Mouse (Mus musculus) kidney, embryonic 14.5 days (tissue): ENCODE measurements around the gene Flt3l. TPM values are rescaled to one million over a fixed set of nuclear protein-coding genes. Genes with fewer than 3 reads are reported as not detected.

ENCODE experiments used
- ATAC-seq: fragments of 200-750 bp; cut with Nextera tagmentation; 2 replicates; pipeline ENCODE4 v1.8.0; 2017; ENCODE audit warnings: moderate number of reproducible peaks, mild to moderate bottlenecking, moderate TSS enrichment, moderate library complexity; ENCODE audit not compliant: low FRiP score, low TSS enrichment
- H3K27ac ChIP-seq: fragments of 300-500 bp; sonication (generic); 2 replicates; pipeline ENCODE4 v1.5.1; 2014; ENCODE audit warnings: low read depth, mild to moderate bottlenecking, low read length, moderate library complexity, mixed read lengths
- H3K27me3 ChIP-seq: fragments of 300-500 bp; sonication (generic); 2 replicates; pipeline ENCODE4 v1.6.1; 2014; ENCODE audit warnings: mild to moderate bottlenecking, low read length; ENCODE audit not compliant: control insufficient read depth, insufficient read depth
- H3K36me3 ChIP-seq: fragments of 300-500 bp; sonication (generic); 2 replicates; pipeline ENCODE4 v1.6.1; 2014; ENCODE audit warnings: low read length, mixed read lengths; ENCODE audit not compliant: control insufficient read depth, insufficient read depth
- H3K4me1 ChIP-seq: fragments of 300-500 bp; sonication (generic); 2 replicates; pipeline ENCODE4 v1.6.1; 2014; ENCODE audit warnings: low read length, mixed read lengths; ENCODE audit not compliant: control insufficient read depth, insufficient read depth
- H3K4me2 ChIP-seq: fragments of 300-500 bp; sonication (generic); replicated peaks from 2 replicates; pipeline ENCODE4 v1.6.1; 2014; ENCODE audit warnings: low read depth, mild to moderate bottlenecking, low read length
- H3K4me3 ChIP-seq: fragments of 300-500 bp; sonication (generic); 2 replicates; pipeline ENCODE4 v1.5.1; 2014; ENCODE audit warnings: mild to moderate bottlenecking, low read length
- H3K9ac ChIP-seq: fragments of 300-500 bp; sonication (generic); 2 replicates; pipeline ENCODE4 v1.6.1; 2014; ENCODE audit warnings: low read depth, mild to moderate bottlenecking, low read length, moderate library complexity
- H3K9me3 ChIP-seq: fragments of 300-500 bp; sonication (generic); 2 replicates; pipeline ENCODE4 v1.6.1; 2016; ENCODE audit warnings: low read length; ENCODE audit not compliant: control insufficient read depth
- WGBS: fragments of 180-500 bp; shearing (Covaris S2); extraction: QIAGEN DNeasy Blood & Tissue Kit; methylation state at CpG from one replicate; pipeline ENCODE4 v1.1.7; 2014; 5-methylcytosine and 5-hydroxymethylcytosine counted together
- polyA plus RNA-seq: library from polyadenylated mRNA; unstranded; fragments of >200 nt; fragmentation: Nextera tagmentation; extraction: Ambion mirVana; gene quantifications from 2 replicates; pipeline ENCODE4 v1.2.1, GENCODE M21; 2014

The Flt3l gene
- polyA plus RNA-seq, 1 experiment from 2014 or later, result 1.3 TPM

DNA sequence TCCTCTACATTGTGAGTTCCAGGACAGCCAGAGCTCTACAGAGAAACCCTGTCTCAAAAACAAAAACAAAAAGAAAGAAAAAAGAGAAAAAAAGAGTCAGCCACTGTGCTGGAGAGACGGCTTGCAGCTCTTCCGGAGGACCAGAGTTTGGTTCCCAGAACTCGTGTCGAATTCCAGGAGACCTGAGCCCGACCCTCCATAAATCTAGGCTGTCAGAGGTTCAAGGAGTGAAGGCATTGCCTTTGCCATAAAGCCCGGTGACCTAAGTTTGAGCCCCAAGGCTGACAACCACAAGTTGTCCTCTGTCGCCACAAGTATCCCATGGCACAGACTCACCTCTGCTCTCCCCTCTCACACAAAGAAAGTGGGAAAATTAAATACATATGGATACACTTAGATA, 42.1 kb downstream of the Flt3l start:
- H3K9ac ChIP-seq, result no peak overlapping the region
- no peak overlapping the region for H3K4me2 ChIP-seq
- H3K27me3 ChIP-seq, result no peaks in the 10 kb centered on the region
- H3K9me3 ChIP-seq, result no peaks in the 10 kb centered on the region
- ATAC-seq, result peak; percentile 7; the same call in 1 of the 2 replicates
- WGBS, result 7% methylated on average over 7 of the region's 7 CpGs
- H3K4me3 ChIP-seq, result no peak overlapping the region
- peaks cover 8% of the 10 kb centered on the region; the same call in 1 of the 2 replicates for H3K36me3 ChIP-seq
- H3K27ac ChIP-seq, result peak overlapping the region; percentile 85
- H3K4me1 ChIP-seq, result peaks cover 27% of the 10 kb centered on the region; the same call in 1 of the 2 replicates

DNA sequence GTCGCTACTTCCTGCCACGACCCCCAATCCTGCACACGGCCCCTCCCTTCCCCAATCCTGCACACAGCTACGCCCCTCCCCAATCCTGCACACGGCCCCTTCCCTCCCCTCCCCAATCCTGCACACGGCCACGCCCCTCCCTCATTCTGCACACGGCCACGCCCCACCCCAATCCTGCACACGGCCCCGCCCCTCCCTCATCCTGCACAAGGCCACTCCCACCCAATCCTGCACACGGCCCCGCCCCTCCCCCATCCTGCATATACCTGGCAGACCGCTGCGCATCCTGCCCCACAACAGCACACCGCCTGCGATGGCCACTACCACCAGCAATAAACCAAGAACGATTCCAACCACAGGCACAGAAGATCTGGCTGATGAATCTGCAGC, 42.7 kb downstream of the Flt3l start:
- Histone ChIP-seq H3K4me3 (no peak overlapping the region), H3K27me3 (no peaks in the 10 kb centered on the region), H3K4me2 (0 out of 2 replicates have a peak overlapping the region, but pooled peaks have one; percentile 2), H3K27ac (peak overlapping the region; percentile 85), H3K9me3 (no peaks in the 10 kb centered on the region), H3K36me3 (peaks cover 12% of the 10 kb centered on the region), H3K9ac (no peak overlapping the region), H3K4me1 (peaks cover 27% of the 10 kb centered on the region; the same call in 1 of the 2 replicates)
- ATAC-seq, result no peak
- 26% methylated on average over 17 of the region's 18 CpGs for WGBS

DNA sequence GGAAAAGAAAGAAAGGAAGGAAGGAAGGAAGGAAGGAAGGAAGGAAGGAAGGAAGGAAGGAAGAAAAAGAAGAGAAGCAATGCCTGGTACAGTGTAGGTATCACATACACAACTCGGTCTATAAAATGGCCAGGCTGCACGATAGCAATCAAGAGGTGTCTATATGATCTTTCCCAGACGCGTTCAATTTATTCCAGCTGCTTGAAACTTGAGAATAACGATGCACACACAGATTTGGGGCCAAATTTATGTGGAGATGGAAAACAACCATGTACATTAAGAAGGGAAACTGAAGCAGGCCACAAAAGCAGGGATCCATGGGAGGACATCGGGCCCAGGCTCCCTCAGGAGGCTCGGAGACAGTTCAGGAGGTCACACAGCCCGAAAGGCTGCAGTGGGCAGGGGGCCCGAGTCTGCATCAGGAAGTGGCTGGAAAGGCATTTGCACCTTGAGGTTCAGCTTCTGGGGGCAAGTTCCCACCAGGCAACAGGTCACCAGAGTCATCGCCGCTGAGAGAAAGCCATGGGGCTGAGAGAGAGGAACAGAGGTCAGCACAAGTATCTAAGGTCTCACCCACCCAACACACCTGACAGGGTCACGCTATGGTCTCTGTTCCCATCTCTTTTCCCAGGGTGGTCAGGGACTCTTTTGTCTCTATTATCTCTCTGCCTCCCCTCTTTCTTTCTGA, 43.3 kb downstream of the Flt3l start:
- peak overlapping the region; percentile 85 for H3K27ac ChIP-seq
- H3K9me3 ChIP-seq, result no peaks in the 10 kb centered on the region
- no peak overlapping the region for H3K9ac ChIP-seq
- WGBS, result 33% methylated on average over 12 of the region's 12 CpGs
- no peak overlapping the region for H3K4me3 ChIP-seq
- no peak for ATAC-seq
- H3K27me3 ChIP-seq, result no peaks in the 10 kb centered on the region
- peaks cover 27% of the 10 kb centered on the region; the same call in 1 of the 2 replicates for H3K4me1 ChIP-seq
- peak overlapping the region; percentile 3; the same call in 1 of the 2 replicates for H3K4me2 ChIP-seq
- H3K36me3 ChIP-seq, result peaks cover 18% of the 10 kb centered on the region

DNA sequence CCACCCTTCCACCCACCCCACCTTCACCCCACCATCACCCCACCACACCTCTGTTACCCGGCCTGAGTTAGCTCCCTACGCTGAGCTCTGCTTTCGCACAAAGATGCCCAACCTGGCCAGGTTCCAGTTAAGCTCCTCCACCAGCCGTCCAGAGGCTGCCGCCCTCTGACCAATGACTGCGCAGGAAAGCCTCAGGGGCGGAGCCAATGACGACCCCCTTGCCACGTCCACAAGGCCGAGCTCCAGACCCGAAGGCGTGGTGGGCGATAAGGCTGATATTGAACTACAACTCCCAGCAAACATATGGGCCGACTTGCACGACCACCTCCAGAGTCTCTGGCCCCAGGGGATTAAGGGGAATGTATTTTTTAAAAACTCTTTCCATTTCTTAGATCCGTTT, 44.2 kb downstream of the Flt3l start, which contains the start of gene Rcn3:
Gene Rcn3 (minus strand): TSS at position 174 of the 400 bp plus-strand sequence.
- H3K27ac ChIP-seq, result peak within 1 kb of the TSS; percentile 85
- H3K4me3 ChIP-seq, result peak within 1 kb of the TSS; percentile 58
- peak within 1 kb of the TSS; percentile 76 for H3K4me2 ChIP-seq
- WGBS, result under 1% methylated on average over 16 of the region's 16 CpGs
- H3K9me3 ChIP-seq, result no peaks in the 10 kb centered on the region
- peaks cover 25% of the 10 kb centered on the region for H3K36me3 ChIP-seq
- peaks cover 27% of the 10 kb centered on the region; the same call in 1 of the 2 replicates for H3K4me1 ChIP-seq
- H3K9ac ChIP-seq, result peak within 1 kb of the TSS; percentile 78
- no peaks in the 10 kb centered on the region for H3K27me3 ChIP-seq
- peak; percentile 91 for ATAC-seq

DNA sequence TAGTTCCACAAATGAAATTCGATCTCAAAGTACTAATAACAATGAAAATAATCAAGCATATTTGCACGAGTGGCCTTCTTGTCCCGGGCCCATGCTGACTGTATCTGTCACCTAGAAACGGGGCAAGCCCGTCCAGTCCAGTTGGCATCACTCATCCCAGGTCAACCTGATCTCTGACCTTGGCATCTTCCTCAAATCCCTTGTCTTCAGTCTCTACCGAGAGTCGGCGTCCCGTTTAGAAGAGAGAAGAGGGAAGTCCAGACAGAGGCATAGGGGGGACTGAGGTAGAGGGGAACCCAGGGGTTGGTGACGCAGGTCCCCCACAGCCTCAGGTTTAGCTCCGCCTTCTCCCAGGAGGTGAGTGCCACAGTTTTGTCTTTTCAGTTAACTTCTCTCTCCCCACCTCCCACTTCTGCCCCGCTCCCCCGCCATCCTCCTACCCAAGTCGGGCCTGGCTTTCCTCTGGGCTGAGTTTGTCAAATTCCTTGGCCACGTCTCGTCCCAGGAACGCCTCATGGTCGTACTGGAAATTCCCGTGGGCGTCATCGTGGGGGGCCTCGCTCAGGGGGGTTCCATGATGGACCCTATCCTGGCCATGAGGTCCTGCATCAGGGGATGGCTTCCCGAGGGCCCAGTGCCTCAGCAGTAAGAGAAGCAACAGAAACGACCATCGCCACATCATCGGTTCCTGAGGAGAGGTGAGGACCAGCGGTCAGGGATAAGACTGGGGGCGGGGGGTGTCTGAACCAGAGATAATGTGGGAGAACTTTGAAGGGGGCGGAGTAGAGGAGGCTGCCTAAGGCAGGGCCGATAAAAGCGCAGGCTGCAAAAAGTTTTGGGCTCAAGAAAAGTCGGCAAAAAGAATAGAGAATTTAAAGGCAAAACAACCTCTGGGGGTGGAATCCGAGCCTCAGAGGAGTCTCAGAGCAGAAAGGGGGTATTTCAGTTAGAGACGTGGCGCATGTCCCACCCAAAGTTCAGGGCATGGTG, 44.9 kb downstream of the Flt3l start:
- peak; percentile 41 for ATAC-seq
- H3K27ac ChIP-seq, result peak overlapping the region; percentile 83
- peaks cover 29% of the 10 kb centered on the region for H3K36me3 ChIP-seq
- 9% methylated on average over 35 of the region's 35 CpGs for WGBS
- no peaks in the 10 kb centered on the region for H3K9me3 ChIP-seq
- H3K27me3 ChIP-seq, result no peaks in the 10 kb centered on the region
- peak overlapping the region; percentile 78 for H3K9ac ChIP-seq
- H3K4me1 ChIP-seq, result peaks cover 27% of the 10 kb centered on the region; the same call in 1 of the 2 replicates
- H3K4me2 ChIP-seq, result peak overlapping the region; percentile 76
- H3K4me3 ChIP-seq, result peak overlapping the region; percentile 58

DNA sequence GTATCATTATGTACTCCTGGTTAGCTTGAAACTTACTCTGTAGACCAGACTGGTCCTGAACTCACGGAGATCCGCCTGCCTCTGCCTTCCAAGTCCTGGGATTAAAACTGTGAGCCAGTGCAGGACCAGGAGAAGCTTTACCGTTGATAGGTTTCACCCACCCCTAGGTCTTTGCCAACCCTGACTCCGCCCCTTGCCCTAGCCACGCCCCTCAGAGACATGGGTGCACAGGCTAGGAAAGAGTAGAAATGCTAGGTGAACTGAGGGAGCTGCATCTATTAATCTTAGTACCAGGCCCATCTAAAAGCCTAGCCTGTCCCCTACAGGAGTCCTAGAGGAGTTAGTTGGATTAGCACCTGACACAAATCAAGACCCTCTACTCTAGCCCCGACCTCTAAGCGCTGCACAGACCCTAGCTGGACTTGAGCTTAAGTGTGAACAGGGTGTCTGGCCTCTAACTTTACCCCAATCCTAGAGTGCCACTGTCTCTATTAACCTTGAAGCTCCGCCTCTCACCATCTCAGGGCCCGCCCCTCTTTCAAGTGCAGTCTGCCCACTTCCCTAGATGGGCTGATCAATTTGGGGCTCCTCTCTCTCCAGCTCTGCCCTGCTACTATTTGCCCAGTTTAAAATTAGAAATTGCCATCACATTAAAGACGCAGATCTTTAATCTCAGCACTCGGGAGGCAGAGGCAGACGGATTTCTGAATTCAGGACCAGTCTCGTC, 45.8 kb downstream of the Flt3l start:
- Histone ChIP-seq H3K36me3 (peaks cover 34% of the 10 kb centered on the region), H3K9ac (no peak overlapping the region), H3K4me2 (peak overlapping the region; percentile 76; the same call in 1 of the 2 replicates), H3K27me3 (no peaks in the 10 kb centered on the region), H3K27ac (no peak overlapping the region), H3K4me3 (peak overlapping the region; percentile 58), H3K9me3 (no peaks in the 10 kb centered on the region), H3K4me1 (peaks cover 27% of the 10 kb centered on the region; the same call in 1 of the 2 replicates)
- no peak for ATAC-seq
- WGBS, result 74% methylated on average over 13 of the region's 13 CpGs

DNA sequence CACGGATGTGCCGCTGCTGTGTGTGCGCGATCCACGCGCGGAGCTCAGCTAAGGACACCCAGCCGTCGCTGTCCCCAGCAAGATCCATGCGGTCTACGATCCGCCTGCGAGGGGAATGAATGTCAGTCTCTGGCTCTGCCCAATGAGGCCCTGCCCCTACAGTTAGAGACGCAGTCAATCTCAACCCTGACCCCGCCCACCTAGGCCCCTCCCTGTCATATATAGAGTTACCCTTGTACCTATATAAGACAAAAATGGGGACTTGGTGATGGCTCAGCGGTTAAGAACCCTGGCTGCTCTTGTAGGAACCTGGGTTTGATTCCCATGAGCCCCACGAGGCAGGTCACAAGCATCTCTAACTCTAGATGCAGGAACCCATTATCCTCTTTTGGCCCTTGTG, 47.6 kb downstream of the Flt3l start:
- no peaks in the 10 kb centered on the region for H3K9me3 ChIP-seq
- no peak for ATAC-seq
- no peak overlapping the region for H3K4me2 ChIP-seq
- H3K36me3 ChIP-seq, result peaks cover 49% of the 10 kb centered on the region
- H3K4me3 ChIP-seq, result no peak overlapping the region
- peaks cover 17% of the 10 kb centered on the region; the same call in 1 of the 2 replicates for H3K4me1 ChIP-seq
- H3K27ac ChIP-seq, result no peak overlapping the region
- H3K9ac ChIP-seq, result no peak overlapping the region
- no peaks in the 10 kb centered on the region for H3K27me3 ChIP-seq
- WGBS, result 95% methylated on average over 17 of the region's 17 CpGs

DNA sequence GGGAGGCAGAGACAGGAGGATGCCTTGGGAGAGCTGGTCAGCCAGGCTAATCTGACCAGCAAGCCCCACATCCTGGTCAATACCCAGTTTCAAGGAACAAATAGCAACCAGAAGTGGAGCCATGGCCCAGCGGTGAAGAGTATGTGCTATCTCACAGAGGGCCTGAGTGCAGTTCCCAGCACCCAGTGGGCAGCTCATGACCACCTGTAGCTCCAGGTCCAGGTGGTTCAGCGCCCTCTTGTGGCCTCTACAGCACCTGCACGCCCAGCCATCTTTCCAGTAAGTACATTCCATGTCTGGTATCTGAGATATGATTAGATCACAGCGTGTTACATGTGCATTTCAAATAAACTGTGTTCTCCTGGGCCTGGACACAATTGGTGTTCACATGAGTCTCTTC, 50.1 kb downstream of the Flt3l start:
- WGBS, result 81% methylated on average over 4 of the region's 4 CpGs
- Histone ChIP-seq H3K4me1 (peaks cover 8% of the 10 kb centered on the region; the same call in 1 of the 2 replicates), H3K4me3 (no peak overlapping the region), H3K27me3 (no peaks in the 10 kb centered on the region), H3K9ac (no peak overlapping the region), H3K36me3 (peaks cover 60% of the 10 kb centered on the region), H3K9me3 (no peaks in the 10 kb centered on the region), H3K4me2 (no peak overlapping the region), H3K27ac (no peak overlapping the region)
- no peak for ATAC-seq
